Mouse (Mus musculus) embryonic facial prominence, embryonic 15.5 days (tissue): Measurements from ENCODE around the gene Ppox. TPM values are rescaled to one million over a fixed set of nuclear protein-coding genes. Genes with fewer than 3 reads are reported as not detected.

Source experiments
- ATAC-seq: fragments of 200-750 bp; cut with Nextera tagmentation; 2 replicates; pipeline ENCODE4 v1.8.0; 2017; ENCODE audit warnings: low read depth, moderate TSS enrichment; ENCODE audit not compliant: insufficient number of reproducible peaks, low FRiP score, low TSS enrichment
- H3K27ac ChIP-seq: fragments of 300-500 bp; sonication (generic); replicated peaks from 2 replicates; pipeline ENCODE4 v1.5.1; 2015; ENCODE audit warnings: mild to moderate bottlenecking, inconsistent platforms
- H3K27me3 ChIP-seq: fragments of 300-500 bp; sonication (generic); 2 replicates; pipeline ENCODE4 v1.6.1; 2015; ENCODE audit warnings: inconsistent platforms
- H3K36me3 ChIP-seq: fragments of 300-500 bp; sonication (generic); 2 replicates; pipeline ENCODE4 v1.6.1; 2015; ENCODE audit warnings: mild to moderate bottlenecking, inconsistent platforms
- H3K4me1 ChIP-seq: fragments of 300-500 bp; sonication (generic); 2 replicates; pipeline ENCODE4 v1.6.1; 2015; ENCODE audit warnings: inconsistent platforms
- H3K4me2 ChIP-seq: fragments of 300-500 bp; sonication (generic); replicated peaks from 2 replicates; pipeline ENCODE4 v1.6.1; 2015; ENCODE audit warnings: mild to moderate bottlenecking, inconsistent platforms
- H3K4me3 ChIP-seq: fragments of 300-500 bp; sonication (generic); replicated peaks from 2 replicates; pipeline ENCODE4 v1.5.1; 2015; ENCODE audit warnings: mild to moderate bottlenecking, inconsistent platforms
- H3K9ac ChIP-seq: fragments of 300-500 bp; sonication (generic); 2 replicates; pipeline ENCODE4 v1.6.1; 2015; ENCODE audit warnings: inconsistent platforms
- H3K9me3 ChIP-seq: fragments of 300-500 bp; sonication (generic); replicated peaks from 2 replicates; pipeline ENCODE4 v1.6.1; 2016; ENCODE audit warnings: inconsistent platforms
- WGBS: fragments of 180-500 bp; shearing (Covaris S2); methylation state at CpG from one replicate; pipeline ENCODE4 v1.1.7; 2015; 5-methylcytosine and 5-hydroxymethylcytosine counted together
- polyA plus RNA-seq: library from polyadenylated mRNA; unstranded; fragments of >200 nt; fragmentation: Nextera tagmentation; extraction: Ambion mirVana; gene quantifications from 2 replicates; pipeline ENCODE4 v1.2.1, GENCODE M21; 2015

Ppox gene
- polyA plus RNA-seq, 1 experiment from 2014 or later, result 58.2 TPM

DNA sequence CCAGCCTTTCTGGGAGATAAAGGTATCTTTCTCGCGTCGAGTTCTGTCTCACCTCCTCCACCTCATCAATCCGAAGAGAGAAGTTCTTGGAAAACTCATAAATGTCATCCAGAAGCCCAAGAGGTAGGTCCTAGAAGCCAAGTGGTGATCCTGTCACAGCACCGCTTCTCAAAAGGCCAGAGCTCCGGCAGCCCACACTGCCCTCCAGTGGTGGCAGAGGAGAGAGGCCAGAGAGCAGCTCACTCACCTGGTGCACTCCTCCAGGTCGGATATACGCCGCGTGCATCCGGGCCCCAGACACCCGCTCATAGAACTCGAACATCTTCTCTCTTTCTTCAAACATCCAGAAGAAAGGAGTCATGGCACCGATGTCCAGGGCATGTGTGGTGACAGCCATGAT is 42.5 kb downstream of the Ppox start:
- Histone ChIP-seq H3K9me3 (no peaks in the 10 kb centered on the region), H3K4me1 (no peaks in the 10 kb centered on the region), H3K4me2 (no peak overlapping the region), H3K27me3 (no peaks in the 10 kb centered on the region), H3K36me3 (peaks cover 95% of the 10 kb centered on the region), H3K9ac (no peak overlapping the region), H3K27ac (no peak overlapping the region), H3K4me3 (no peak overlapping the region)
- 68% methylated on average over 14 of the region's 14 CpGs for WGBS
- no peak for ATAC-seq

DNA sequence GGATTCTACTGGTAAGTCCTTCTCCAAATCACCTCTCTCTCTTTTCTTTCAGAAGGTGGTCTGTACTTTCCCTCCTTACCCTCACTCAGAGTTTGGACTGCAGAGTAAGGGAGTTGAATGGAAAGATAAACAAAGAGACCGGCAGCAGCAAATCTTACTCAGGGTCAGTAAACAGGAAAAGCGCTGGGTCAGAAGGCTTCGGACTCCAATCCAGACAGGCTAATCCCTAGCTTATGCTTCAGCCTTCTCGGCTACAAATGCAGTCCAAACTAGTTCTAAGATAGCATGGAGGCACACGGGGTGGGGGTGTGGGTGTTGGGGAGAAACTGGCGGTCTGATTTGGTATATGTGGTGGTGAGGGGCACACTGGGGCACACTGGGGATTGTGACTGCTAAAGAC is 43.5 kb downstream of the Ppox start:
- Histone ChIP-seq H3K4me3 (no peak overlapping the region), H3K9ac (no peak overlapping the region), H3K4me2 (no peak overlapping the region), H3K9me3 (no peaks in the 10 kb centered on the region), H3K27me3 (no peaks in the 10 kb centered on the region), H3K36me3 (peaks cover 89% of the 10 kb centered on the region), H3K27ac (no peak overlapping the region), H3K4me1 (no peaks in the 10 kb centered on the region)
- 91% methylated on average over 6 of the region's 6 CpGs for WGBS
- no peak for ATAC-seq

DNA sequence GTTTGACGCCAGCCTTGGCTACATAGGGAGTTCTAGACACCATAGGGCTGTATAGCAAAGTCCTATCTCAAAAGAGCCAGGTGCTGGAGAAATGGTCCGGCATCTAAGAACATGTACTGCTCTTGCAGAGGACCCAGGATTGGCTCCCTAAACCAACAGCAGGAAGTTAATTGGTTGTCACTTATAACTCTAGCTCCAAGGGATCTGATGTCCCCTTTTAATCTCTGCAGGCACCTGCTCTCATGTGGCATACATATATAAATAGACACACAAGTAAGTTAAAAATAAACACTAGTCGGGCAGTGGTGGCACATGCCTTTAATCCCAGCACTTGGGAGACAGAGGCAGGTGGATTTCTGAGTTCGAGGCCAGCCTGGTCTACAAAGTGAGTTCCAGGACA is 45.2 kb downstream of the Ppox start:
- H3K4me1 ChIP-seq, result peaks cover under 1% of the 10 kb centered on the region; the same call in 1 of the 2 replicates

DNA sequence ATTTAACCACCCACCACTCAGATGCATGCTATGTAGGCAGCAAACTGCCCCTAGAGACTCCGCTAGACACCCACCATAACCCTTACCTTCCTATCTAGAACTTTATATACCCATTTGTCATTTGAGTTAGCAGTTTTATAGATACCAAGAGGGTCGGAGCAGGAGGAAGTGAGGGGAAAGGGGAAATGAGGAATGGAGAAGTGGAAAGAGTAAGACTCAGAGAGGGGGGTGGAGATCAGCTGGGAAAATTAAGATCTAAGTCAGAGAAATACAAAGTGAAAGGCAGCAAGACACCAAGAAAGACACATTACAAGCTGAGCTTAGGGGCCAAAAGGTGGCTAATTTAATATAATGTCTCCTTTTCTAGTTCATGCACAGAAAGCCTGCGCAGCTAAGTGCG is 46.4 kb downstream of the Ppox start:
- Histone ChIP-seq H3K4me3 (no peak overlapping the region), H3K4me2 (no peak overlapping the region), H3K36me3 (peaks cover 61% of the 10 kb centered on the region), H3K27ac (no peak overlapping the region), H3K27me3 (no peaks in the 10 kb centered on the region), H3K9me3 (no peaks in the 10 kb centered on the region), H3K9ac (no peak overlapping the region), H3K4me1 (peaks cover 10% of the 10 kb centered on the region; the same call in 1 of the 2 replicates)
- no peak for ATAC-seq
- 92% methylated on average over 4 of the region's 4 CpGs for WGBS

More for the DNA sequence above, 45.2 kb downstream of the Ppox start:
- Histone ChIP-seq H3K9me3 (no peaks in the 10 kb centered on the region), H3K4me2 (no peak overlapping the region), H3K27me3 (no peaks in the 10 kb centered on the region), H3K9ac (no peak overlapping the region), H3K4me3 (no peak overlapping the region), H3K36me3 (peaks cover 73% of the 10 kb centered on the region), H3K27ac (no peak overlapping the region)
- 80% methylated on average over 4 of the region's 4 CpGs for WGBS
- no peak for ATAC-seq

DNA sequence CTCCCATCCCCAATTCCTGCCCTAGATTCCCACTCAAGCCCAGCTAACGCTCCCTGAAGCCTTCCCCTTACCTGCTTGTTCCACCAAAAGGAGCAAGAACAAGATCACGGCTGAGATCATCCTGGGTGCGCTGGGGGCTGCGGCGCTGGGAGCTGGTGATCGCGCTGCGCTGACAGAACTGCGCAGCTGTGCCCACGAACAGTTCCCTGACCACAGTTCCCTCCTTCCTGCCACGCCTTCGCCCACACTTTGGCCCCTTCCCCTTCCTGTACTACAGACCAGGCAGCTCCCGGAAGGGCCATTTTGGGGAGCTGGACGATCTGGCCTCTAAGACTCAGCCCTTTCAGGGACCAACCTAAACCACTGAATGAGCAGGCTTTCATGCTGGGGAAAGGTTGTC is 46.9 kb downstream of the Ppox start, which contains the start of gene Fcer1g:
Gene Fcer1g, minus strand, starts transcription at position 240 of the 400 bp plus-strand sequence.
- Histone ChIP-seq H3K27me3 (no peaks in the 10 kb centered on the region), H3K9ac (no peak within 1 kb of the TSS), H3K36me3 (peaks cover 58% of the 10 kb centered on the region), H3K27ac (no peak within 1 kb of the TSS), H3K4me1 (peaks cover 10% of the 10 kb centered on the region; the same call in 1 of the 2 replicates), H3K9me3 (no peaks in the 10 kb centered on the region), H3K4me3 (no peak within 1 kb of the TSS), H3K4me2 (no peak within 1 kb of the TSS)
- no peak for ATAC-seq
- 88% methylated on average over 14 of the region's 14 CpGs for WGBS

DNA sequence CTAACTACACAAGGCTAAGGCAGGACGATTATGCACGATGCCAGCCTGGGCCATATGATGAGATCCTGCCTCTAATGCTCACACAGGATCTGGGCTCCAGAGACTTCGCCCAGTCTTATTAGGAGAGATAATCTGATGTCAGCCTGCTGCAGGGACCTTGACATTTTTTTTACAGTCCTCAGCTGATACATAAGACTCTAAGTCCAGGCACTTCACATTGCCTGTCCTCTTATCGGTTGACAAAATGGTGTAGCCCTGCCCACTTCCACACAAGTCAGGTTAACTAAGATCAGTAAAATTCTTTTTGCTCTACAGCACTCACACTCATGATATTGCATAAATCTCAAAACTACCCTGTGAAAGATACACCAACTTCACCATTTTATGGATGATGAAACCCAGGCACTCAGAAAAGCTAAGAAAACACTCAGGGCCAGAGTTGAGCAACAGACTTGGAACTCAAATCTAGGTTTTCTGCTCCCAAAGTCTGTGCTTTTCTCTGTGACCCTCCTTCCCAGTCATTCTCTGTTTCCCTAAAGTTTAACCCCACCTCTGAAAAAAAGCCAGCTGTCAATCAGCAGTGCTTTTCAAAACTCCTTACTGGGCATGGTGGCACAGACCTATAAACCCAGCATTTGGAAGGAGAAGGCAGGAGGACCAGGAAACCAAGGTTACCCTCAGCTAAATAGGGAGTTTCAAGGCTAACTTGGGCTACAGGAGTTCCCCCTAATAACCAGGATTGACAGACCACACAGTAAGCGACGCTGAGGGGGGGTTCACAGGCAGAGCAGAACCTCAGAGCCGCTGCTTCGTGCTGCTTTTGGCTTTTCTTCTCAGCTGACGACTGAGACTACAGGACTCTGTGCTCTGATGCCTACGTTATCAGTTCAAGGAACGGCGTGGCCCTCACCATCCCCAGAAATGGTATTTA is 47.9 kb downstream of the Ppox start:
- Histone ChIP-seq H3K4me3 (no peak overlapping the region), H3K9me3 (no peaks in the 10 kb centered on the region), H3K27ac (no peak overlapping the region), H3K36me3 (peaks cover 47% of the 10 kb centered on the region), H3K4me2 (no peak overlapping the region), H3K27me3 (no peaks in the 10 kb centered on the region), H3K4me1 (peaks cover 10% of the 10 kb centered on the region; the same call in 1 of the 2 replicates), H3K9ac (no peak overlapping the region)
- 80% methylated on average over 12 of the region's 12 CpGs for WGBS
- no peak for ATAC-seq

DNA sequence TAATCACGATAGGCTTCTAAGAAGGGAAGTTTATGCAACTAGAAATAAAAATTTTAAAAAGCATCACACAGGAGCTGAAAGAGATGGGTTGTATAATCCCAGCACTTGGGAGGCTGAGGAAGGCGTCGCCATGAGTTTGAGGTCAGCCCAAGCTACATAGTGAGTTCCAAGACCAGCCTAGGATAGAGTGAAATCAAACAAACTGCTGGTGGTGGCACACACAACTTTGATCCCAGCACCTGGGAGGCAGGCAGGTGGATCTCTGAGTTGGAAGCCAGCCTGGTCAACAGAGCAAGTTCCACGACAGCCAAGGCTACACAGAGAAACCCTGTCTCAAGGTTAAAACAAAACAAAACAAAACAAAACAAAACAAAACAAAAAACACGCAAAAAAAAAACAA is 48.6 kb downstream of the Ppox start:
- H3K9me3 ChIP-seq, result no peaks in the 10 kb centered on the region
- no peak overlapping the region for H3K9ac ChIP-seq
- no peaks in the 10 kb centered on the region for H3K27me3 ChIP-seq
- ATAC-seq, result no peak
- H3K36me3 ChIP-seq, result peaks cover 40% of the 10 kb centered on the region
- peaks cover 10% of the 10 kb centered on the region; the same call in 1 of the 2 replicates for H3K4me1 ChIP-seq
- H3K27ac ChIP-seq, result no peak overlapping the region
- H3K4me3 ChIP-seq, result no peak overlapping the region
- 79% methylated on average over 5 of the region's 5 CpGs for WGBS
- H3K4me2 ChIP-seq, result no peak overlapping the region

DNA sequence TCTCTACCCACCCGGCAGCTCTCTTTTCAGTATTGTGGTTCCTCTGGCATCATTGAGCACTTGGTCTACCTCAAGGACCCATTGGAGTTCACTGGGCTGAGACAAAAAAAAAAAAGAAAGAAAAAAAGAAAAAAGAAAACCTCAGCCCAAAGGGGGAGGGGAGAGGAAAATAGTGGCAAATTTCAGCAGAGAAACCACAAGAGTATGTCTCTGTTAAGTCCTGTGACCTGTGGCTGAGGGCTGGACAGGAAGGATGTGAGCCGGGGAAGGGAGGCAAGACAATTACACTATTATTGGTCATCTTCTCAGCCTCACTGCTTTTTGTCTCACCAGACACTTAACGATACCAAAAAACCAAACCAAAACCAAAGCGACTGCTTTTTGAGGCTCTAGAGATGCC is 49.1 kb downstream of the Ppox start:
- no peak overlapping the region for H3K9ac ChIP-seq
- H3K4me2 ChIP-seq, result no peak overlapping the region
- ATAC-seq, result no peak
- no peak overlapping the region for H3K4me3 ChIP-seq
- H3K9me3 ChIP-seq, result no peaks in the 10 kb centered on the region
- H3K4me1 ChIP-seq, result peaks cover 10% of the 10 kb centered on the region; the same call in 1 of the 2 replicates
- H3K27me3 ChIP-seq, result no peaks in the 10 kb centered on the region
- H3K36me3 ChIP-seq, result peaks cover 35% of the 10 kb centered on the region
- H3K27ac ChIP-seq, result no peak overlapping the region
- 44% methylated on average over 4 of the region's 4 CpGs for WGBS

DNA sequence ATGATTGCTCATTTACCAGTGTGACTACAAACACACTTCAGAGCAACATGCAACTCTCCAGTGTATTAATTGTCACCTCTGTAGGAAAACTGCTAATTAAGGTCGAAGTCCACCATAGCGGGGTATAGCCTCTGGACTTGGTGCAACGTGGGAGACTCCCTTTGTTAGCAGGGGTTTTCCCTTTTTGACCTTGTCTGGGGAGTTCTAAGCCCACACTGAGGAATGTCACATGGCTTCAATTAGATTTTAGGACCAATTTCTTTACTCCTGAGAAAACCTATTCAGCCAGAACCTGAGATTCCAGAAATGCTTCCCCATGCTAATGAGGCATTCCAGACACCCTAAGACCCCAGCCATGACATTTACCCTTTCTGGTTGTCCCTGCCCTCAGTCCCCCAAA is 50.8 kb downstream of the Ppox start:
- no peak overlapping the region for H3K4me2 ChIP-seq
- no peak overlapping the region for H3K27ac ChIP-seq
- no peak overlapping the region for H3K4me3 ChIP-seq
- no peak overlapping the region for H3K9ac ChIP-seq
- peaks cover 10% of the 10 kb centered on the region; the same call in 1 of the 2 replicates for H3K4me1 ChIP-seq
- no peak for ATAC-seq
- WGBS, result 35% methylated on average over 3 of the region's 3 CpGs
- H3K27me3 ChIP-seq, result no peaks in the 10 kb centered on the region
- peaks cover 20% of the 10 kb centered on the region for H3K36me3 ChIP-seq
- no peaks in the 10 kb centered on the region for H3K9me3 ChIP-seq

DNA sequence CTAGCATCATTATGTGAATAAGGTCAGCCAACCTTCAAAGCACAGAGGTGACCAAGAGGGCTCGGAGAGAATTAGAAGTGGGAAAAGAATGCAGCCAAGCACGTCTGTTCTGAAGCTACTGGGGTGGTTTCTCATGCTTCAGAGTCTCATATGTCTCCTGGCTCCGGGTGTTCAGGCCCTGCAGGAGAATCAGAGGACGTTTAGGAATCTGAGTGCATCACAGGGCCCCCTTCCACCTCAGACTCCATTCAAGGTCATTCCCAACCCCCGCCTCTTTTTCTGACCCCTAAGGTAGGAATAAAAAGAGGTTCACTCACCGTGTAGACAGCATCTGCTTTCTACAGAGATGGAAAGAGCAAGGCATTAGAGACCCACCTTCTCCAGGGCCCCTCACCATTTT is 51.2 kb downstream of the Ppox start:
- no peak overlapping the region for H3K4me3 ChIP-seq
- peaks cover 10% of the 10 kb centered on the region; the same call in 1 of the 2 replicates for H3K4me1 ChIP-seq
- no peak overlapping the region for H3K4me2 ChIP-seq
- H3K9me3 ChIP-seq, result no peaks in the 10 kb centered on the region
- H3K27me3 ChIP-seq, result no peaks in the 10 kb centered on the region
- ATAC-seq, result no peak
- H3K36me3 ChIP-seq, result peaks cover 15% of the 10 kb centered on the region
- H3K9ac ChIP-seq, result no peak overlapping the region
- 43% methylated on average over 6 of the region's 6 CpGs for WGBS
- no peak overlapping the region for H3K27ac ChIP-seq

DNA sequence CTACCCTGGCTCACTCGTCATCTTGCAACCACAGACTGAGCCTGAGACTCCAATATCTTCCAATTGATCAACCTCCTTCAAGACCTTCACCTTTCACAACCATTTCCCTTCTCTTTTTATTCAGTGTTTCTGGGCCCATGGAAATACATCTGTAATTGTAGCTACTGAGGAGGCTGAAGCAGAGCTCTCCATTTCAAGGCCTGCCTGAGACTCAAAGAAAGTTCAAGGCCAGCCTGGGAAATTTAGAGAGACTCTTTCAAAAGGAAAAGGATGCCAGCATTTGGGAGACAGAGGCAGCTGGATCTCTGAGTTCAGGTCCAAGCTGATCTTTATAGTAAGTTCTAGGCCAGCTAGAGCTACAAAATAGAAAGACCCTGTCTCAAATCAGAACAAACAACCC is 53.1 kb downstream of the Ppox start:
- peaks cover 10% of the 10 kb centered on the region; the same call in 1 of the 2 replicates for H3K4me1 ChIP-seq
- 100% methylated on average over 1 of the region's 1 CpGs for WGBS
- H3K9ac ChIP-seq, result no peak overlapping the region
- no peak overlapping the region for H3K4me2 ChIP-seq
- no peaks in the 10 kb centered on the region for H3K27me3 ChIP-seq
- no peaks in the 10 kb centered on the region for H3K9me3 ChIP-seq
- no peak overlapping the region for H3K4me3 ChIP-seq
- no peaks in the 10 kb centered on the region for H3K36me3 ChIP-seq
- no peak overlapping the region for H3K27ac ChIP-seq
- no peak for ATAC-seq
